Mouse (Mus musculus): Measurements from ENCODE around the gene Map3k21. TPM values are rescaled to one million over a fixed set of nuclear protein-coding genes. Genes with fewer than 3 reads are reported as not detected.

The Map3k21 gene
- polyA plus RNA-seq (2015; fragmentation: Nextera tagmentation; extraction: Ambion mirVana) = 0.74 and 0.76 TPM in 2 replicates

DNA sequence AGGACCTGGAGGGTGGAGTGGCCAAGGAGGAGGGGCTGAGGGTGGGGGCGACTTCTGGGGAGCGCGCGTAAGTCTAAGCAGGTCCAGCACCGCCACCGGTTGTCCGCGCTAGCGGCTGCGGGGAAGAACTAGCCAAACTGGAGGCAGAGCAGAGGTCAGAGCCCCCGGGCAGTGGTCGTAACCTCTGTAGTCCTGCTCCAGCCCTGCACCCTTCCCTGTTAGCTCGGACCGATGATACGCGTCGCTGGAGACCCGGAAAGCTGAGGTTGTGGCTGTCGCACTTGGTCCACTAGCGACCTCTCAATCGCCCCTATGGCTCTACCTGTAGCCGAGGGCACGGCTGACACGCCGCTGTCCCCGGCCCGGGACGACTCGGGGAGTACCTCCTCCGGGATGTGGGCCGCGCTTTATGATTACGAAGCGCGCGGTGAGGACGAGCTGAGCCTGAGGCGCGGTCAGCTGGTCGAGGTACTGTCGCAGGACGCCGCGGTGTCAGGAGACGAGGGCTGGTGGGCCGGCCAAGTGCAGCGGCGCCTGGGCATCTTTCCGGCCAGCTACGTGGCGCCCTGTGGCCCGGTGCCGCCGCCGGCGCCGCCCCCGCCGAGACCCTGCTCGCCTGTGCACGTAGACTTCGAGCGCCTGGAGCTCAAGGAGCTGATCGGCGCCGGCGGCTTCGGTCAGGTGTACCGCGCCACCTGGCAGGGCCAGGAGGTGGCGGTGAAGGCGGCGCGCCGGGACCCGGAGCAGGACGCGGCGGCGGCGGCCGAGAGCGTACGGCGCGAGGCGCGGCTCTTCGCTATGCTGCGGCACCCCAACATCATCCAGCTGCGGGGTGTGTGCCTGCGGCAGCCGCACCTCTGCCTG, at the start of gene Map3k21:
Map3k21 (plus strand) TSS at position 86 of the 864 bp plus-strand sequence.
- DNase-seq (ENCODE audit: low spot score) (peak; percentile 52), ATAC-seq (peak; percentile 47)
- TF ChIP-seq CTCF (IDR thresholded peaks at IDR 0.05) = peak; percentile 23
- TF ChIP-seq EP300 (IDR thresholded peaks at IDR 0.05) = no peak
- Histone ChIP-seq H3K4me2 (replicated peaks; ENCODE audit: low read depth, low read length) (peak within 1 kb of the TSS; percentile 82), H3K4me1 (ENCODE audit: insufficient read depth, low read depth, low read length) (0 out of 2 replicates have a peak, but pooled peaks cover 3% of the 10 kb centered on the region), H3K27ac (ENCODE audit: low read length) (peak within 1 kb of the TSS; percentile 64), H3K9me3 (ENCODE audit: low read length) (no peaks in the 10 kb centered on the region), H3K9ac (replicated peaks; ENCODE audit: low read depth) (peak within 1 kb of the TSS; percentile 16; the same call in 1 of the 2 replicates), H3K4me3 (ENCODE audit: low read depth, low read length) (peak within 1 kb of the TSS; percentile 47), H3K36me3 (ENCODE audit: insufficient read depth, low read length) (no peaks in the 10 kb centered on the region), H3K27me3 (replicated peaks; ENCODE audit: insufficient read depth, low read length) (peaks cover 21% of the 10 kb centered on the region)
- 2% methylated on average over 60 of the region's 93 CpGs for whole genome bisulfite sequencing

- H3K27me3 ChIP-seq (replicated peaks; ENCODE audit: insufficient read depth, low read length) = no peaks in the 10 kb centered on the region
- H3K9me3 ChIP-seq (ENCODE audit: low read length) = no peaks in the 10 kb centered on the region
- H3K27ac ChIP-seq (ENCODE audit: low read length) = no peak overlapping the region
- no peaks in the 10 kb centered on the region for H3K36me3 ChIP-seq (ENCODE audit: insufficient read depth, low read length)
- 64% methylated on average over 12 of the region's 12 CpGs for WGBS
- ATAC-seq (no peak), DNase-seq (ENCODE audit: low spot score) (no peak)
- H3K4me1 ChIP-seq (ENCODE audit: insufficient read depth, low read depth, low read length) = no peaks in the 10 kb centered on the region
- H3K4me3 ChIP-seq (ENCODE audit: low read depth, low read length) = no peak overlapping the region
- TF ChIP-seq CTCF (IDR thresholded peaks at IDR 0.05) (peak; percentile 46), EP300 (IDR thresholded peaks at IDR 0.05) (no peak)
- H3K9ac ChIP-seq (replicated peaks; ENCODE audit: low read depth) = no peak overlapping the region
- H3K4me2 ChIP-seq (replicated peaks; ENCODE audit: low read depth, low read length) = no peak overlapping the region
These were observed 44.1 kb upstream of the Map3k21 start for GRCm38 (mm10) chr8:125866125-125866524.

- Histone ChIP-seq H3K27me3 (replicated peaks; ENCODE audit: insufficient read depth, low read length) (no peaks in the 10 kb centered on the region; the same call in 1 of the 2 replicates), H3K9ac (replicated peaks; ENCODE audit: low read depth) (no peak overlapping the region), H3K4me3 (ENCODE audit: low read depth, low read length) (no peak overlapping the region), H3K4me1 (ENCODE audit: insufficient read depth, low read depth, low read length) (peaks cover 6% of the 10 kb centered on the region; the same call in 1 of the 2 replicates), H3K4me2 (replicated peaks; ENCODE audit: low read depth, low read length) (no peak overlapping the region), H3K36me3 (ENCODE audit: insufficient read depth, low read length) (no peaks in the 10 kb centered on the region), H3K27ac (ENCODE audit: low read length) (no peak overlapping the region), H3K9me3 (ENCODE audit: low read length) (no peaks in the 10 kb centered on the region)
- peak; percentile 21 for DNase-seq (ENCODE audit: low spot score)
- no peak for ATAC-seq
- WGBS = 52% methylated on average over 7 of the region's 7 CpGs
- TF ChIP-seq EP300 (IDR thresholded peaks at IDR 0.05) (no peak), CTCF (IDR thresholded peaks at IDR 0.05) (peak; percentile 53)
These were observed 41.7 kb upstream of the Map3k21 start for GRCm38 (mm10) chr8:125868552-125868951.

- no peaks in the 10 kb centered on the region; the same call in 1 of the 2 replicates for H3K27me3 ChIP-seq (replicated peaks; ENCODE audit: insufficient read depth, low read length)
- no peaks in the 10 kb centered on the region for H3K36me3 ChIP-seq (ENCODE audit: insufficient read depth, low read length)
- no peaks in the 10 kb centered on the region for H3K9me3 ChIP-seq (ENCODE audit: low read length)
- TF ChIP-seq EP300 (IDR thresholded peaks at IDR 0.05) (no peak), CTCF (IDR thresholded peaks at IDR 0.05) (no peak)
- no peak overlapping the region for H3K4me2 ChIP-seq (replicated peaks; ENCODE audit: low read depth, low read length)
- DNase-seq (ENCODE audit: low spot score) (no peak), ATAC-seq (no peak)
- H3K9ac ChIP-seq (replicated peaks; ENCODE audit: low read depth) = no peak overlapping the region
- 78% methylated on average over 3 of the region's 3 CpGs for WGBS
- H3K4me3 ChIP-seq (ENCODE audit: low read depth, low read length) = no peak overlapping the region
- no peak overlapping the region for H3K27ac ChIP-seq (ENCODE audit: low read length)
- peaks cover 6% of the 10 kb centered on the region; the same call in 1 of the 2 replicates for H3K4me1 ChIP-seq (ENCODE audit: insufficient read depth, low read depth, low read length)
These were observed 40.5 kb upstream of the Map3k21 start for GRCm38 (mm10) chr8:125869739-125870138.

- H3K4me1 ChIP-seq (ENCODE audit: insufficient read depth, low read depth, low read length) = peaks cover 6% of the 10 kb centered on the region; the same call in 1 of the 2 replicates
- no peaks in the 10 kb centered on the region for H3K9me3 ChIP-seq (ENCODE audit: low read length)
- no peak overlapping the region for H3K9ac ChIP-seq (replicated peaks; ENCODE audit: low read depth)
- WGBS = 17% methylated on average over 6 of the region's 6 CpGs
- H3K27me3 ChIP-seq (replicated peaks; ENCODE audit: insufficient read depth, low read length) = no peaks in the 10 kb centered on the region; the same call in 1 of the 2 replicates
- no peak overlapping the region for H3K4me2 ChIP-seq (replicated peaks; ENCODE audit: low read depth, low read length)
- no peak overlapping the region for H3K4me3 ChIP-seq (ENCODE audit: low read depth, low read length)
- TF ChIP-seq EP300 (IDR thresholded peaks at IDR 0.05) (no peak), CTCF (IDR thresholded peaks at IDR 0.05) (no peak)
- no peak overlapping the region for H3K27ac ChIP-seq (ENCODE audit: low read length)
- no peak for DNase-seq (ENCODE audit: low spot score)
- ATAC-seq = no peak
- H3K36me3 ChIP-seq (ENCODE audit: insufficient read depth, low read length) = no peaks in the 10 kb centered on the region
These were observed 40.0 kb upstream of the Map3k21 start for GRCm38 (mm10) chr8:125870179-125870702.

GRCm38 (mm10) chr8:125870821-125871321, 39.4 kb upstream of the Map3k21 start:
- TF ChIP-seq CTCF (IDR thresholded peaks at IDR 0.05) (peak; percentile 92), EP300 (IDR thresholded peaks at IDR 0.05) (no peak)
- Histone ChIP-seq H3K36me3 (ENCODE audit: insufficient read depth, low read length) (no peaks in the 10 kb centered on the region), H3K4me2 (replicated peaks; ENCODE audit: low read depth, low read length) (no peak overlapping the region), H3K4me3 (ENCODE audit: low read depth, low read length) (no peak overlapping the region), H3K9ac (replicated peaks; ENCODE audit: low read depth) (no peak overlapping the region), H3K9me3 (ENCODE audit: low read length) (no peaks in the 10 kb centered on the region), H3K4me1 (ENCODE audit: insufficient read depth, low read depth, low read length) (peaks cover 6% of the 10 kb centered on the region; the same call in 1 of the 2 replicates), H3K27me3 (replicated peaks; ENCODE audit: insufficient read depth, low read length) (no peaks in the 10 kb centered on the region; the same call in 1 of the 2 replicates), H3K27ac (ENCODE audit: low read length) (no peak overlapping the region)
- WGBS = 0% methylated on average over 7 of the region's 7 CpGs
- peak; percentile 83 for DNase-seq (ENCODE audit: low spot score)
- ATAC-seq = peak; percentile 54

Measured in lung, postnatal 0 days (tissue).